Mouse (Mus musculus) monocyte, adult 59 days (primary cell): ENCODE measurements around the gene Mt3. TPM values are rescaled to one million over a fixed set of nuclear protein-coding genes. Genes with fewer than 3 reads are reported as not detected.

Experiments used
- total RNA-seq, 2 experiments: library from RNA; stranded (reverse); gene quantifications; one replicate each; pipeline ENCODE4 v1.2.4; 2023

Gene Mt3
- total RNA-seq, result not detected

DNA sequence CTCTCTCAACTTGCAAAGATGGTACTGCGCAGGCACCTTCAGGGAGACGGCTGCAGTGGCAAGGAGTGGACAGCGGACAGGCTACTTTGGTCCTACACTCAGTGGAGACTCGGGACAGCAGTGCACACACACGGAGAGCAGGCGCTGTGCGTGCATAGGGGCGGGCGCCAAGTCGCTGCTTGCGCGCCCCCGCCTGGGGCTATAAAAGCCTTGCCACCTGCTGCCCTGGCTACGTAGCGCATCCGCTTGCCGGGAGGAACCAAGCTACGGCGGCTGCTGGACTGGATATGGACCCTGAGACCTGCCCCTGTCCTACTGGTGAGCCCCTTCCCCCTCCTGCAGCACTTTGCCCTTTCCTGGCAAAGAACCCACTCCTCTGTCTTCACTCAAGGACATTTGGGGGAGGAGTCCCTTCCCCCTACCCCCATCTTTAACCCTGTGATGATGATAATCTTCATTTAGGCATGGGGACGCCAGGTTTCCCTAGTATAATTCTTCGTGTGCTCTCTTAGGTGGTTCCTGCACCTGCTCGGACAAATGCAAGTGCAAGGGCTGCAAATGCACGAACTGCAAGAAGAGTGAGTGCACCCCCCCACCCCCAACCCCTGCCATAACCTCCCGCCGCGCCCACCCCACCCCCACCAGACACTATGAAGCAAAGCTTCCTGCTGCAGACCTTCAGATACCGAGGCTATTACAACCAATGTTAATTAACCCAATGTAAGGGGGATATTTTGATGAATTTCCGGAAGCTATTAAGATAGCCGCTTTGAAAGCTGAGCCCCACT is at the start of gene Mt3:
Gene Mt3 (plus strand): TSS at position 95 of the 788 bp plus-strand sequence.

DNA sequence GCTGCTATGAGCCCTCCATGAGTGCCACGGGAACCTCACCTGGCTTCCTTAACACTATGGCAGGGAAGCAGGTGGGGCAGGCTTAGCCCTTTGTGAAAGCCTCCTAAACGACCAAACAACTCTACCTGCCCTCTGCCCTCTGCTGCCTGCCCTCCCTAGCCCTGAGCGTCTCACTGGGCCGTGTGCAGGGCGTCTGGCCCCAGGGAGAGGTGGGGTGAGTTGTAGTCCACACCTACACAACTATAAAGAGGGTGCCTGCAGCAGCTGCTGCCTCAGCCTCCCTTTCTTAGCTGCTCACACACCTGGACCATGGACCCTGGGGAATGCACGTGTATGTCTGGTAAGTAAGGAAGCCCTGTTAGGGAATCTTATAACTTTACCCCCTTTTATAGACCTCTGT is 15.5 kb upstream of the Mt3 start, which contains the start of gene Mt4:
Gene Mt4 (plus strand): TSS at position 265 of the 400 bp plus-strand sequence.

DNA sequence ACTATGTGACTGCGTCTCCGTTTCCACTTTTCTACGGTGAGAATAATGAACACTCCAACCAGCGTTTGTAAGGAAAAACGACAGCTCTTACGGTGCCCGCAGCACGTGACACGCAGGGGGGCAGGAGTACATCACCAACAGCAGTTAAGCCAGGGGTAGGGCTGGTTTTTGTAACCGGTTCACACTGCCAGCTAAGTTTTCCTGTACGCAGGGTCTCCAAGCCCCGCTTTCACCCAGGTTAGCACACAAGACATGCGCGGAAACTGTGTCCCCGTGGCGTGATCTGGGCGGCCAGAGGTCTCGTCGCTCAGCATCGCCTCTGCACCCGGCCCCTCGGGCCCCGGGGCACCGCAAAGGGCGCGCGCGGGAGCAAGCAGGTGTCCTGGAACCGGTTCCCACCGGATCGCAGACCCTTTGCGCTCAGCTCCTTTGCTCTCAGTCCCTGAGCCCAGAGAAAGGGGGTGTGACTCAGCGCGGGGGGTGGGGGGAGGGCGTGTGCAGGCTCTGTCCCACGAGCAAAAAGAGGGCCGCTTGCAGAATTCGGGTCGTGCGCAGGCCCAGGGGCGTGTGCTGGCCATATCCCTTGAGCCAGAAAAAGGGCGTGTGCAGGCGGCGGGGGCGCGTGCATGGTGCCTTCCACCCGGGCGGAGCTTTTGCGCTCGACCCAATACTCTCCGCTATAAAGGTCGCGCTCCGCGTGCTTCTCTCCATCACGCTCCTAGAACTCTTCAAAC is 19.8 kb downstream of the Mt3 start, which contains the start of gene Mt2:
Gene Mt2 (plus strand): TSS at position 590 of the 734 bp plus-strand sequence.

DNA sequence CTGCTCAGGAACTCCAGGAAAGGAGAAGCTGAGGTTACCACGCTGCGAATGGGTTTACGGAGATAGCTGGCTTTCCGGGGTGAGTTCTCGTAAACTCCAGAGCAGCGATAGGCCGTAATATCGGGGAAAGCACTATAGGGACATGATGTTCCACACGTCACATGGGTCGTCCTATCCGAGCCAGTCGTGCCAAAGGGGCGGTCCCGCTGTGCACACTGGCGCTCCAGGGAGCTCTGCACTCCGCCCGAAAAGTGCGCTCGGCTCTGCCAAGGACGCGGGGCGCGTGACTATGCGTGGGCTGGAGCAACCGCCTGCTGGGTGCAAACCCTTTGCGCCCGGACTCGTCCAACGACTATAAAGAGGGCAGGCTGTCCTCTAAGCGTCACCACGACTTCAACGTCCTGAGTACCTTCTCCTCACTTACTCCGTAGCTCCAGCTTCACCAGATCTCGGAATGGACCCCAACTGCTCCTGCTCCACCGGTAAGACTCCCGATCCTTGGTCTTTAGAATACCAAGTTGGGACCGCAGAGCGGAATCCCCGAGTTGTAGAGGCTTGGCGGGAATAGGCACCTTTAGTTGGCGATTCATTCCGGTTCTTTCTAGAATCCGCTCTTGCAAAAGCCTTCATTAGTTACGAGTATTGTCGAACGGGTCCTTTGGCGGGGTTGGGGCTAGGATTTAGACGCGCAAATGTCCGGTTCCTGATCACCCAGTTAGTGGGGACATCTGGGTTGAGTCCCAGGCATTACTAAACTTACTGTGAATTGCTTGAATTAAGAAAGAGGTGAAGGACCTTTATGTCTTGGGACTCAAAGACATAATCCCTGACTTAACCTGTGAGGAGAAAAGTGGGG is 26.7 kb downstream of the Mt3 start, which contains the start of gene Mt1:
Gene Mt1 (plus strand): TSS at position 226 of the 856 bp plus-strand sequence.

Other genes starting within 250 kb of the Mt3 start
- gene Amfr, start 139.8 kb upstream of the Mt3 start, total RNA-seq, result 10 to 100 TPM; 65.4 to 69.1 TPM
- 10 to 100 TPM; 27.7 to 28.7 TPM for gene Nudt21, start 115.6 kb upstream of the Mt3 start, total RNA-seq
- 10 to 100 TPM; 17.6 to 17.8 TPM for gene Ogfod1, start 115.4 kb upstream of the Mt3 start, total RNA-seq
- gene Bbs2, start 53.7 kb upstream of the Mt3 start, total RNA-seq, result 1 to 10 TPM; 3.2 to 7.7 TPM
- not detected for gene Mt4, start 15.4 kb upstream of the Mt3 start, total RNA-seq
- 1 to 10 TPM; 1.5 to 3.4 TPM for gene Mt2, start 20.1 kb downstream of the Mt3 start, total RNA-seq
- gene Mt1, start 26.5 kb downstream of the Mt3 start, total RNA-seq, result 100 to 1,000 TPM in 1 of 2 experiments, 10 to 100 TPM in 1; 68.6 to 130 TPM
- 10 to 100 TPM; 13.9 to 16.3 TPM for gene Nup93, start 62.0 kb downstream of the Mt3 start, total RNA-seq
- under 1 TPM; 0.24 to 0.37 TPM for gene Slc12a3, start 176.6 kb downstream of the Mt3 start, total RNA-seq
- 100 to 1,000 TPM; 282 to 299 TPM for gene Herpud1, start 233.8 kb downstream of the Mt3 start, total RNA-seq